Mouse (Mus musculus): Measurements from ENCODE around the gene Usp22.

Gene Usp22

DNA sequence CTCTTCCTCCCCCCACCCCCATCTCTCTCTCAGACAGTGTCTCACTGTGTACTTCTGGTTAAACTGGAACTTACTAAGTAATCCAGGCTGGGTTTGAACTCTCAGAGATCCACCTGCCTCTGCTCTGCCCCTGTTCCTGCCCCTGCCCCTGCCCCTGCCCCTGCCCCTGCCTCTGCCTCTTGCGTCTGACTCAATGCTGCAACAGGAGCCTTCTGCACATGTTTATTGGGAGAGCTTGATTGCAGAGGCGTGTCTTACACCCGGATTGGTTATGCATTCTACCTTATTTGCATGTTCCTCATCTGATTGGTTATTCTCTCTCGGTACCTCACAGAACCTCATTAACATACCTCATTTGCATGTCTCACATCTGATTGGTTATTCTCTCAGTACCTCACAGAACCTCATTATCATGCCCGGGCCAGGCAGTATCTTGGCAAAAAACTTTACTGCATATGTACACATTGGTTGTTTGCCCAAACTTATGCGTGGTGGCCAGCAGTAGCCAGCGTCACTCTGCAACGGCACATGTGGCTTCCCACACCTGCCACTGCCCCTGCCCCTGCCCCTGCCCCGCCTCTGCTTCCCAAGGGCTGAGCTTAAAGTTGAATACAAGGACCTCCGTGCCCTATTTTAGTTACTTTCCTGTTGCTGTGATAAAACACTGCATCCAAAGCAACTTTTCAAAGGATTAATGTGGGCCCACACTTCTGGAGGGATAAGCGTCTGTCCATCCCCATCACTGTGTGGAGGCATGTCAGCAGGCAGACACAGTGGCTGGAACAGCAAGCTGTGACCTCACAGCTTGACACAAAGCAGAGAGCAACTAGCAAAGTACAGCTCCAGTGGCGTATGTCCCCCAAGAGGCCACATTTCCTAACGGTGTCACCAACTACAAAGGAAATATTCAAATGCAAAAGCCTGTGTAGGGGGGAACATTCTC, 72.2 kb downstream of the Usp22 start:
- no peak for DNase-seq (ENCODE audit: low read depth)
